Mouse (Mus musculus): ENCODE results near the gene Tbc1d23. TPM values are rescaled to one million over a fixed set of nuclear protein-coding genes. Genes with fewer than 3 reads are reported as not detected.

Gene Tbc1d23
- polyA plus RNA-seq, 1 experiment from 2014 or later, result 8.2 TPM

DNA sequence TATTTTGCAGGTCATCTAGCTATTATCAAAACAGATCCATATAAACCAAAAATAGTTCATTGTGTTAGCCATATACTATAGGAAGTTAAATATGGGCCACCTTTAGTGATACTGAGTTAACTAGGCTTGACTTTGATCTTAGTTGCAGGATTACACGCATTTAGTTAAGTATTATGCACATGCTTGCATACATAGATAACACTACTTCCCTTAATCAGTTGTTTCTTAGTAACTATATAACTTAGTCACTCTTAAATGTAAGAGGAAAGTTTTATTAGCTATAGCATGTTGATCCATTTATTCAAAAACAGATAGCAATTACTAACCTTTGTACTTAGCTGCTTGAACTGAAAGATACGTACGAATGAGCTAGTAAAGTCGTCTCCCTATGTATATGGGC is 79.9 kb downstream of the Tbc1d23 start:
- ATAC-seq, result no peak
- H3K36me3 ChIP-seq, result peaks cover 79% of the 10 kb centered on the region
- WGBS (ENCODE audit: insufficient replicate concordance), result 83% methylated on average over 4 of the region's 4 CpGs

DNA sequence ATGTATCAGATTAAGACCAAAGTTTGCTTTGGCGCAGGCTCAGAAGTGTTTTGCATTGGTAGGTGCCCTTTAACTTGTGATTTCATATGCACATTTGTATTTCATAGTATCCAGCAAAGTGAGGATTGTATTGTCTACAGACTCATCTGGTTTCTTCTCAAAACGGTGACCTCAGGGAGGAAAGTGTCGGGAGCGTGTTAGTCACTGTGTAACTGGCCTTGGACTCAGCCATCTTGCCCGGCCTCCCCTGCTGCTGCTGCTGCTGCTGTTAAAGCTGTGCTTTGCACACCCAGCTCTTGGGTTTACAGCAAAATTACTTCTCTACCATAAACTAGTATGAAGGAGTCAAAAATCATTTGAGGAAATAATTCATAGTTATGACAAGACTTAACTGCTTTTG is 86.6 kb downstream of the Tbc1d23 start:
- WGBS (ENCODE audit: insufficient replicate concordance), result 82% methylated on average over 5 of the region's 5 CpGs
- H3K4me2 ChIP-seq, result no peak overlapping the region
- no peaks in the 10 kb centered on the region for H3K4me1 ChIP-seq
- no peak overlapping the region for H3K9ac ChIP-seq
- no peak overlapping the region for H3K27ac ChIP-seq
- no peaks in the 10 kb centered on the region for H3K27me3 ChIP-seq (replicated peaks)
- no peak for ATAC-seq
- peaks cover 75% of the 10 kb centered on the region for H3K36me3 ChIP-seq
- no peaks in the 10 kb centered on the region for H3K9me3 ChIP-seq (replicated peaks)
- no peak overlapping the region for H3K4me3 ChIP-seq

More for the DNA sequence above, 79.9 kb downstream of the Tbc1d23 start:
- H3K4me2 ChIP-seq, result no peak overlapping the region
- H3K27me3 ChIP-seq (replicated peaks), result no peaks in the 10 kb centered on the region
- H3K9ac ChIP-seq, result no peak overlapping the region
- no peaks in the 10 kb centered on the region for H3K9me3 ChIP-seq (replicated peaks)
- no peak overlapping the region for H3K27ac ChIP-seq
- H3K4me1 ChIP-seq, result peaks cover 10% of the 10 kb centered on the region
- no peak overlapping the region for H3K4me3 ChIP-seq

DNA sequence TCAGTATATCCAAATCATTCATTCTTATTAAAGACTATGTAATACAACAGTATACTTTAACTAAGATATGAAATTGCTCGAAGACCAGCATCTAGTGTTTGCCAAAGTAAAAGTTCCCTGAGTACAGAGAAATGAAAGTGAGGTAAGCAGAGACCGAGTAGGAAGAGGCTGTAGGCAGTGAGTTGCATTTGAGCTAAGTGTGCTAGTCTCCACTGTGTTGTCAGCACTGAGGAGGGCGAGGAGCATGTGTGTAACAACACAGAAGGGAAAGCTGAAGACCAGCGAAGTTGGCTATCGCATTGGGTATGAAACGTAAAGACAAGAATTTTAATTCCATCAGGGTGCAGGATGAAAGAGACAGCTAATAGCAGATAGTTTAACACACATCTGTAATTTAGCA is 97.7 kb downstream of the Tbc1d23 start:
- H3K9me3 ChIP-seq (replicated peaks), result no peaks in the 10 kb centered on the region
- H3K4me3 ChIP-seq, result no peak overlapping the region
- peaks cover 12% of the 10 kb centered on the region for H3K4me1 ChIP-seq
- no peaks in the 10 kb centered on the region for H3K27me3 ChIP-seq (replicated peaks)
- no peak overlapping the region for H3K27ac ChIP-seq
- 86% methylated on average over 6 of the region's 6 CpGs for WGBS (ENCODE audit: insufficient replicate concordance)
- no peak overlapping the region for H3K9ac ChIP-seq
- no peak overlapping the region for H3K4me2 ChIP-seq
- H3K36me3 ChIP-seq, result peaks cover 54% of the 10 kb centered on the region
- ATAC-seq, result no peak

DNA sequence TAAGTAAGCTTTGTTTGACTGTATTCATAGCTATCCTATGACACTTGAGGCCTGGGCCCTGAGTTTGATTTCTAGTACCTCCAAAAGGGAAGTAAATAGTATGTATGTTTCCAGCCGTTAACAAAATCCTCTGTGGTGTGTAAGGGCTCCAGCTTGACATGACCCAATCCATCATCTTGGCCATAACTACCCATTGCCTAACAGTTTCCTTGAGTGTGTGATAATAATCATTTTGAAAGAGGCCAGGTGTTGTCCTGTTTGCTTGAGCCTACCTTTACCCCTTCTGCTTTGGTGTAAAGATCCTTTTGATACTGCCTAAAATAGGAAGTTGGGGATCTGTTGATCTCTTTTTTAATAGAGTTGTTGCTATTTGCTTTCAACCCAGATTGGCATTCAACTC is 99.0 kb downstream of the Tbc1d23 start:
- peaks cover 18% of the 10 kb centered on the region for H3K4me1 ChIP-seq
- no peak overlapping the region for H3K27ac ChIP-seq
- H3K4me2 ChIP-seq, result no peak overlapping the region
- 38% methylated on average over 1 of the region's 1 CpGs for WGBS (ENCODE audit: insufficient replicate concordance)
- H3K4me3 ChIP-seq, result no peak overlapping the region
- H3K9ac ChIP-seq, result no peak overlapping the region
- no peaks in the 10 kb centered on the region for H3K27me3 ChIP-seq (replicated peaks)
- H3K36me3 ChIP-seq, result peaks cover 48% of the 10 kb centered on the region
- ATAC-seq, result no peak
- H3K9me3 ChIP-seq (replicated peaks), result no peaks in the 10 kb centered on the region

DNA sequence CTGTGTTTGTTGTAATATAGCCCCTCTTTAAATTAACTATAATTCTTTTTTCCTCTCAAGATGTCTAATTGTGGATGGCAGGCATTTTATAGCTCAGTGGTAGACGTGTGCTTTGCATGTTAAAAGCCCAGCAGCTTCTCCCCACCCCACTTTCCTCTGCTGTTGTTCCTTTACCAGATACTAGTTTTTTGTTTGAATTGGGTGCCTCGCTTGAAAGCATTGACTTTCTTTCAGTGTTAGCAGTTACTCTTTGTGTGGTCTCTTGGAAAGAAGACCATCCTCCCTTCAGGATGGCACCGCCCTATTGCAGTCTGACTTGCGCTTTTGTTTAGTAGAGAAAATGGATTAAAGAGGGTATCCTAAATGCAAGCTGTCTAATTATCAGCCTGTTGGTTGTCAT is 99.8 kb downstream of the Tbc1d23 start:
- Histone ChIP-seq H3K4me2 (no peak overlapping the region), H3K4me3 (no peak overlapping the region), H3K36me3 (peaks cover 43% of the 10 kb centered on the region), H3K4me1 (peaks cover 22% of the 10 kb centered on the region), H3K9me3 (replicated peaks) (no peaks in the 10 kb centered on the region), H3K9ac (no peak overlapping the region), H3K27ac (no peak overlapping the region), H3K27me3 (replicated peaks) (no peaks in the 10 kb centered on the region)
- 86% methylated on average over 4 of the region's 4 CpGs for WGBS (ENCODE audit: insufficient replicate concordance)
- ATAC-seq, result no peak

DNA sequence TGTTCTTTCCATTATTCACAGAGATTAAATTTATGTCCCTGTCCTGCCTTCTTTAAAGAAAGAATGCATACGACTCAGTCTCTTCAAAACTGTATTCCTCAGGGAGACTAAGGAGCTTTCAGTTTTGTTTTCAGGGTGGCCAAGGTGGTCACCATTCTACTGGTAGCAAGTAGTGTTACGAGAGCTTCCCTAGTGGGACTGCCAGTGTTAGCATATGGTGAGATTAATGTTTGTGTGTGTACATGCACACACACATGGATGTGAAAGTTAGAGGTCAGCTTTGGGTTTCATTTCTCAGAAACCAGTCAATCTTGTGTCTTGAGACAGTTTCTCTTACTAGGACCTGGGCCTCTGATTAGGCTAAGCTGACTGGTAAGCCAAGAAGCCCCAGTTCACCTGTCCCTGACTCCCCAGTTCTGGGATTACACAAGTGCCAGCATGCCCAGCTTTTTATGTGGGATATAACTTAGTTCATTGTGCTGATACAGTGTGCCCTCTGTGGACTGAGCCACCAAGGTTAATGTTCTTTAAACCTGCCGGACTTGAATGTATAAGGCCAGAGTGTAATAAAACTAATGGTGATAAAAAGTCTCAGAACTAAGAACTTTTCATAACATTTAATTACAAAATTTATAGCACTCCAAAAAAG is 100.4 kb downstream of the Tbc1d23 start:
- no peak for ATAC-seq
- H3K4me2 ChIP-seq, result no peak overlapping the region
- H3K36me3 ChIP-seq, result peaks cover 36% of the 10 kb centered on the region
- peaks cover 22% of the 10 kb centered on the region for H3K4me1 ChIP-seq
- WGBS (ENCODE audit: insufficient replicate concordance), result 84% methylated on average over 3 of the region's 3 CpGs
- H3K27ac ChIP-seq, result no peak overlapping the region
- H3K4me3 ChIP-seq, result no peak overlapping the region
- no peak overlapping the region for H3K9ac ChIP-seq
- no peaks in the 10 kb centered on the region for H3K27me3 ChIP-seq (replicated peaks)
- H3K9me3 ChIP-seq (replicated peaks), result no peaks in the 10 kb centered on the region

DNA sequence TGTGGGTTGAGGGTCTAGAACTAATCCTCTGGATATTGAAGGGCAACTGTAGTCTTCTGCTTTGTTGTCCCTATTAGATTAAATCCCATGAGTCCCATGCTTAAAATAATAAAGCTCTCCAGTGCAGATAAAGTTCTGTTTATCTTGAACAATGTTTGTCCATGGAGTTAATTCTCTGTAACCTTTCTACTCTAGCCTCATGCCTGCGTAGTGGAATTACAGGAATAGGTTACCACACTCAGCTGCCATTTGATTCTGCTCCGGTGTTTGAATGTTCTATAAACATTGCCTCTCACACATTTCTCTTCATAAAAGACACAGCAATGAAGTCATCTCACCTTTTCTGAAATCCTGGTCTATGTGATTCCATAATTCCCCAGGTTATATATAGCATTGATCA is 103.5 kb downstream of the Tbc1d23 start:
- ATAC-seq, result no peak

DNA sequence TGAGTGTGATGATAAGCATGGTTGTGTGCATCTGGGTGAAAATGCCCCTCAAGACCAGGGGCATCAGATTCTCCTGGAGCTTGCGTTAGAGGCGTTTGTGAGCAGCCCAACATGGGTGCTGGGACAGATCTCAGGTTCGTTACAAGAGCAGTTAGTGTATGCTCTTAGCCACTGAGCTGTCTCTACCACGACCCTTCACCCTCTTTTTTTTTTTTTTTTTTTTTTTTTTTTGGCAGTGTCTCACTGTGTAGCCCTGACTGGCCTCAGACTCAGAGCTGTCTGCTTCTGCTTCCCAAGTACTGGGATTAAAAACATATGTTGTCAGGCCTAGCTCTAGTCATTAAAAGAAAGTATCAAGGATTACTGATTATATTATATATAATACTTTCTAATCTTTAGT is 105.0 kb downstream of the Tbc1d23 start:
- H3K4me2 ChIP-seq, result no peak overlapping the region
- WGBS (ENCODE audit: insufficient replicate concordance), result 66% methylated on average over 4 of the region's 4 CpGs
- no peak overlapping the region for H3K27ac ChIP-seq
- no peaks in the 10 kb centered on the region for H3K9me3 ChIP-seq (replicated peaks)
- no peaks in the 10 kb centered on the region for H3K27me3 ChIP-seq (replicated peaks)
- H3K4me1 ChIP-seq, result peaks cover 39% of the 10 kb centered on the region
- no peak for ATAC-seq
- peaks cover 15% of the 10 kb centered on the region for H3K36me3 ChIP-seq
- no peak overlapping the region for H3K9ac ChIP-seq
- no peak overlapping the region for H3K4me3 ChIP-seq

More for the DNA sequence above, 103.5 kb downstream of the Tbc1d23 start:
- Histone ChIP-seq H3K36me3 (peaks cover 15% of the 10 kb centered on the region), H3K4me1 (peaks cover 41% of the 10 kb centered on the region), H3K27me3 (replicated peaks) (no peaks in the 10 kb centered on the region), H3K27ac (no peak overlapping the region), H3K4me3 (no peak overlapping the region), H3K4me2 (no peak overlapping the region), H3K9ac (no peak overlapping the region), H3K9me3 (replicated peaks) (no peaks in the 10 kb centered on the region)
- WGBS (ENCODE audit: insufficient replicate concordance), result 79% methylated on average over 2 of the region's 2 CpGs

DNA sequence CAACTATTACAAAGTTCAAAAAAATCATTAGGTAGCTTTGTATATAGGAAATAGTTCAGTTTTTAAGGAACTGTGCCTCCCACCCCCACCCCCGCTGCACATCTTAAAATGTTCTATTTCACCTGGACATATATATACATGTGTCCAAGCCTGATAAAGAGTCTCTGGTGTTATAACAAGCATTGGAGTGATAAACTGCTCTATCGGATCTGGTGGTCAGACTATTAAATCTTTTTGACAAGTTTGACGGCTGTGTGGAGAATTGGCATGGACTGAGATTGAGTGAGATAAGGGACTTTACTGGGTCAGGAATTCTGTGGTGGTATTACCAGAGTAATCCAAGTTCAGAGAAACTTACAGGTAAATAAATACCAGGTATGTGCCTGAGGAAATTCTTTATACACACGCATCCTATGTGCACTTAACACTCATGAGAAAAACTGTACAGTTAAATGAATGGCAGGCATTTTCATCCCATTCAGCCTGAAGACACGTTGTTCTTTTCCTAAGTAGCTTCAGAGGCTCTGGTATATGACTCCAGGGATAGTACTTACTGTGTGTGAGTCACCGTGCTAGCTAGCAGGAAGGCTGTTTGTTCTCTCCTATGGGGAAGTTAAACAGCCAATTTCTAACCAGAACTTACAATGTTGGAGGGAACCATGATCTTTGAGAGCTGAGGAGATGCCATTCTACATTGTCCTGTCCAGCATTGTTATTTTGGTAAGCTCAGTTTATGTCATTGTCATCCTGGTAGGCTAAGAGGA is 108.4 kb downstream of the Tbc1d23 start:
- no peak for ATAC-seq
- no peaks in the 10 kb centered on the region for H3K9me3 ChIP-seq (replicated peaks)
- no peaks in the 10 kb centered on the region for H3K27me3 ChIP-seq (replicated peaks)
- WGBS (ENCODE audit: insufficient replicate concordance), result 20% methylated on average over 6 of the region's 6 CpGs
- peak overlapping the region; percentile 82 for H3K4me2 ChIP-seq
- peak overlapping the region; percentile 88; the same call in 1 of the 2 replicates for H3K27ac ChIP-seq
- peaks cover 11% of the 10 kb centered on the region for H3K36me3 ChIP-seq
- peaks cover 37% of the 10 kb centered on the region for H3K4me1 ChIP-seq
- H3K4me3 ChIP-seq, result peak overlapping the region; percentile 97
- peak overlapping the region; percentile 96 for H3K9ac ChIP-seq

DNA sequence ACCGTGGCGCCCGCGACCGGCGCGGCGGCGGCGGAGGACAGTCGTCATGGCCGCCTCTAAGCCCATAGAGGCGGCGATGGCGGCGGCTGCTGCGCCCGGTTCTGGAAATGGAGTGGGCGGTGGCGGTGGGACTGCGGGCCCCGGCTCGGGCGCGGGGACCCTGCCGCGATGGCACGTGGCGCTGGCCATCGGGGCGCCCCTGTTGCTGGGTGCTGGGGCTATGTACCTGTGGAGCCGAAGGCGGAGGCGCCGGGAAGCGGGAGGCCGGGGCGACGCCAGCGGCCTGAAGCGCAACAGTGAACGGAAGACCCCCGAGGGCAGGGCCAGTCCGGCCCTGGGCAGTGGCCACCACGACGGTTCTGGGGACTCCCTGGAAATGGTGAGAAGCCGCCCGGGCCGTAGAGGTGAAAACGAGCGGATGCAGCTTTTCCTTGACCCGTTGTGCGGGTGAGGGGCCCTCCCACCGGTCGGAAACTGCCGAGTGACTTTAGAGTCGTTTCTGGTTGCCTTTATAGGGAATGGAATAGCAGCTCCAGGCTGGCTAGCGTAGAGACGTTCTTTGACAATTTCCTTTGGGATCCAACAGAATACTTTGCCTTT is 109.4 kb downstream of the Tbc1d23 start:
- Histone ChIP-seq H3K4me2 (peak overlapping the region; percentile 82), H3K27me3 (replicated peaks) (peaks cover 7% of the 10 kb centered on the region), H3K36me3 (peaks cover 6% of the 10 kb centered on the region), H3K4me1 (peaks cover 32% of the 10 kb centered on the region), H3K27ac (peak overlapping the region; percentile 88), H3K9me3 (replicated peaks) (no peaks in the 10 kb centered on the region), H3K9ac (peak overlapping the region; percentile 96), H3K4me3 (peak overlapping the region; percentile 97)
- no peak; the same call in 1 of the 2 replicates for ATAC-seq
- under 1% methylated on average over 59 of the region's 59 CpGs for WGBS (ENCODE audit: insufficient replicate concordance)

DNA sequence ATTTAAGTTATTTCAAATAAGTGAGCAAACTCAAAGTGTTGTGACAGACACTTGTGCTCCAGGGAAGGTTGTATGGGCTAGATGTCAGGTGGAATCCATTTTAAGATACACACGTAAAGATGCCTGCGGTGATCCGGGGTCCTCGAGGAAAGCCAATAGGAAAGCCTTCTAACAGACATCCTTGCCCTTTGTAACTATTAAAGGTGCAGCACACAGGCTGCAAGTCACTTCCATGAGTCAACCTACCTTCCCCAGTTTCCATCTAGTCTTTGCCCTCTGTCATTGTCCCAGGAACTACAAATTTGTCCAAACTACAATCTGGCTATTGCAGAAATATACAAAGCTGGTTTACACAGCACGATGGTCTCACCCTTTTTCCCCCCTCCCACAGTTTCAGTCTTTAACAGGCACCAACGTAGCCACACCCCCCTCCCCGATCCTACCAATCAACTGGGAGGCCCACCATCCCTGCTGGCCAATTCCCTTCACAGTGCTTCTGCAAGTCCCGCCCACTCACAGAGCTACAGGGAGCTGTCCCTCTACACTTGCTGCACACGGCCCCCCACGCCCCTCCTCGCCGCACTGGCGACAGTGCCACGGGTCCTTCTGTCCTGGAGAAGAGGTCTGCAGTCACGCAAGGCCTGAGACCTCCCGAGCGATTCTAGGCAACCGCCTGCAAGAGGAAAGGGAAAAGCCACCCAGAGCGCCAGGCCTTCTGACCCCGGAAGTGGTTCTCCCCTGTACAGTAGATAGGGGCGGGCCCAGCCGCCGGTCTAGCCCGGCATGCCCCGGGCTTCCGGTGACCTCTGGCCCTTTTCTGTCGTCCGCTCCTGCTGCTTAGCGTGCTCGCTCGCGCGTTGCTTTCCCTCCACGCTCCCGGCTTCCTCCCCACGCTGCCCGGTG is 110.1 kb downstream of the Tbc1d23 start, which contains the start of gene Tomm70a:
Tomm70a (plus strand) TSS at position 791 of the 903 bp plus-strand sequence.
- peak within 1 kb of the TSS; percentile 96 for H3K9ac ChIP-seq
- peak within 1 kb of the TSS; percentile 82 for H3K4me2 ChIP-seq
- H3K9me3 ChIP-seq (replicated peaks), result no peaks in the 10 kb centered on the region
- under 1% methylated on average over 36 of the region's 37 CpGs for WGBS (ENCODE audit: insufficient replicate concordance)
- peaks cover 7% of the 10 kb centered on the region for H3K27me3 ChIP-seq (replicated peaks)
- peak within 1 kb of the TSS; percentile 88 for H3K27ac ChIP-seq
- peak within 1 kb of the TSS; percentile 97 for H3K4me3 ChIP-seq
- peak; percentile 99 for ATAC-seq
- H3K36me3 ChIP-seq, result peaks cover 6% of the 10 kb centered on the region
- H3K4me1 ChIP-seq, result peaks cover 30% of the 10 kb centered on the region

All from liver, embryonic 12.5 days (tissue).